Mouse (Mus musculus): ENCODE data around the gene Fnbp1. TPM values are rescaled to one million over a fixed set of nuclear protein-coding genes. Genes with fewer than 3 reads are reported as not detected.
A peak's percentile ranks its signal among the peaks of the same experiment; 100 is the strongest.

The Fnbp1 gene
- total RNA-seq, 2 experiments from 2014 or later = 10.6 to 10.7 TPM

- intact Hi-C loops (cut with DNase I) = no loop called here
- no peak for DNase-seq
Measured at GRCm38 (mm10) chr2:31056070-31056469, 85.7 kb downstream of the Fnbp1 start.

- no peak for DNase-seq
- intact Hi-C loops (cut with DNase I) = no loop called here
Measured at GRCm38 (mm10) chr2:31053851-31054340, 87.9 kb downstream of the Fnbp1 start.

GRCm38 (mm10) chr2:31053426-31053825 lies 88.4 kb downstream of the Fnbp1 start:
- no peak for DNase-seq
- intact Hi-C loops (cut with DNase I) = no loop called here

GRCm38 (mm10) chr2:31052441-31052840 lies 89.4 kb downstream of the Fnbp1 start:
- DNase-seq = no peak
- intact Hi-C loops (cut with DNase I) = no loop called here

GRCm38 (mm10) chr2:31048037-31048436 lies 93.8 kb downstream of the Fnbp1 start:
- intact Hi-C loops (cut with DNase I) = no loop called here
- no peak for DNase-seq

- intact Hi-C loops (cut with DNase I) = no loop called here
- no peak for DNase-seq
Measured at GRCm38 (mm10) chr2:31043856-31044255, 98.0 kb downstream of the Fnbp1 start.

- intact Hi-C loops (cut with DNase I) = no loop called here
- DNase-seq = no peak
Measured at GRCm38 (mm10) chr2:31042881-31043280, 98.9 kb downstream of the Fnbp1 start.

GRCm38 (mm10) chr2:31041386-31041785 lies 100.4 kb downstream of the Fnbp1 start:
- intact Hi-C loops (cut with DNase I) = no loop called here

GRCm38 (mm10) chr2:31040487-31040886 lies 101.3 kb downstream of the Fnbp1 start:
- intact Hi-C loops (cut with DNase I) = no loop called here
- no peak for DNase-seq

More at GRCm38 (mm10) chr2:31041386-31041785, 100.4 kb downstream of the Fnbp1 start:
- DNase-seq = no peak

- intact Hi-C loops (cut with DNase I) = no loop called here
Measured at GRCm38 (mm10) chr2:31040043-31040442, 101.8 kb downstream of the Fnbp1 start.

GRCm38 (mm10) chr2:31036811-31037210 lies 105.0 kb downstream of the Fnbp1 start:
- no peak for DNase-seq
- intact Hi-C loops (cut with DNase I) = loop anchor here (5.0 kb wide), 1 partner anchor 50 kb away; no protein-coding TSS in a partner anchor

More at GRCm38 (mm10) chr2:31040043-31040442, 101.8 kb downstream of the Fnbp1 start:
- no peak for DNase-seq

- intact Hi-C loops (cut with DNase I) = no loop called here
- no peak for DNase-seq
Measured at GRCm38 (mm10) chr2:31031972-31032371, 109.8 kb downstream of the Fnbp1 start.

GRCm38 (mm10) chr2:31026642-31027041 lies 115.2 kb downstream of the Fnbp1 start:
- no peak for DNase-seq
- intact Hi-C loops (cut with DNase I) = no loop called here

- intact Hi-C loops (cut with DNase I) = no loop called here
- no peak for DNase-seq
Measured at GRCm38 (mm10) chr2:31025458-31025857, 116.3 kb downstream of the Fnbp1 start.

- DNase-seq = peak in 1 of 2 experiments; percentile 44
- intact Hi-C loops (cut with DNase I) = loop anchor here (5.0 kb wide), 3 partner anchors 118 to 268 kb away; partner anchors contain the start of gene Fnbp1
Measured at GRCm38 (mm10) chr2:31024618-31025370, 117.0 kb downstream of the Fnbp1 start.

GRCm38 (mm10) chr2:31023940-31024339 lies 117.9 kb downstream of the Fnbp1 start:
- intact Hi-C loops (cut with DNase I) = loop anchor here (5.0 kb wide), 3 partner anchors 118 to 268 kb away; partner anchors contain the start of gene Fnbp1
- no peak for DNase-seq

- intact Hi-C loops (cut with DNase I) = loop anchor here (5.0 kb wide), 3 partner anchors 122 to 272 kb away; partner anchors contain the start of gene Fnbp1
- DNase-seq = no peak
Measured at GRCm38 (mm10) chr2:31020202-31020601, 121.6 kb downstream of the Fnbp1 start.

GRCm38 (mm10) chr2:31019011-31019410 lies 122.8 kb downstream of the Fnbp1 start:
- no peak for DNase-seq
- intact Hi-C loops (cut with DNase I) = no loop called here

GRCm38 (mm10) chr2:31018519-31018918 lies 123.3 kb downstream of the Fnbp1 start:
- no peak for DNase-seq
- intact Hi-C loops (cut with DNase I) = no loop called here

- DNase-seq = no peak
- intact Hi-C loops (cut with DNase I) = no loop called here
Measured at GRCm38 (mm10) chr2:31017625-31018317, 124.0 kb downstream of the Fnbp1 start.

- DNase-seq = no peak
- intact Hi-C loops (cut with DNase I) = no loop called here
Measured at GRCm38 (mm10) chr2:31013371-31014120, 128.3 kb downstream of the Fnbp1 start.
